Mouse (Mus musculus) heart, postnatal 0 days (tissue): ENCODE results near the gene Rad51c.

ENCODE experiments used
- CTCF ChIP-seq: IDR thresholded peaks from 2 replicates; pipeline ENCODE4 v1.5.1; 2016; ENCODE audit warnings: antibody characterized with exemption, control low read depth, low read depth
- EP300 ChIP-seq: IDR thresholded peaks from 2 replicates; pipeline ENCODE4 v1.6.1; 2016; ENCODE audit warnings: antibody characterized with exemption, low read depth

- TF ChIP-seq EP300 (no peak), CTCF (no peak)
These were observed 24.6 kb upstream of the Rad51c start for GRCm38 (mm10) chr11:87429363-87429762.
